Mouse (Mus musculus) right cerebral cortex, postnatal 14 days (tissue): ENCODE results near the gene Dnah2.

ENCODE experiments used
- DNase-seq: peaks from one replicate; pipeline ENCODE4 v3.0.0; 2022

Gene Dnah2

DNA sequence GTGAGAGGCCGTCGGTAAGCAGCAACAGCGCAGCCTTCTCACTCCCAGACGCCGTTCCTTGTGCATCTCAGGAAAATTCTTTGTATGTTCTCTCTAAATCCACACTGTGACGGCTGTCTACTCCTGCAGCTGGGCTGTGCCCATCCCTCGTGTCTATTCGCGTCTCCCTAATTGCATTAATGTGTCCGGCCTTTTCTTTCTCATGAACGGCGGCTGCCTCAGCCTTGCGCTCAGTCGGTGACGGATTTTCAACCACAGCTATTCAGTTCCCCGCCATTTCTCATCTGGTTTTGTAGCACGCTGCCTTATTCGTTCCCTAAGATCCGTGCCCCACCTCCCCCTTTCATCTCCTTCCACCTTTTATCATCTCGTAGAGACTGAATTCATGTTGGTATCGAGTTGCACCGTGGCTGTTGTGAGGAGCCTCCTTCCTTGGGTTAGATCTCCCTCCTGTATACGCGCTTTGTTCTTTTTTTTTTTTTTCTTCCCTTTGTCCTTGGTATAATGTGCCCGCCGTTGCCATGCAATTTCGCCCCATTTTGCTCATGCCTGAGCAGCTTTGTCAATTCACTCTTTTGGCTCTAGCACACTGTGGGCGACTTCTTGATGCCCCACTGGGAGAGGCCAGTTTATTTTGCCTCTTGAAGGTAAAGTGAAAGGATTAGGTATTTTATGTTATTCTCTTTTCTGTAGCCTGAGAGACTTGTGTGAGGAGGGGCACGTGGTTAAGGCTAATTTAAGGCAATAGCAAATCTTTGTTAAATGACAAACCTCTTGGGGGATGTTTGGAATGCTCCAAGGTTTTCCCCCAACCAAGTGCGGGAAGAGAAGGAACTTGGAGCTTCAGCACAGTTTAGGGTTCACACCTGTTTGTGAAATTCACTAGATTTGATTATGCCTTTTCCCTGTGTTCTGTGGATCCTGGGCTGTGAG is 21.5 kb downstream of the Dnah2 start:
- DNase-seq, result no peak

GRCm38 (mm10) chr11:69526631-69527030 is 22.3 kb downstream of the Dnah2 start:
- no peak for DNase-seq

DNA sequence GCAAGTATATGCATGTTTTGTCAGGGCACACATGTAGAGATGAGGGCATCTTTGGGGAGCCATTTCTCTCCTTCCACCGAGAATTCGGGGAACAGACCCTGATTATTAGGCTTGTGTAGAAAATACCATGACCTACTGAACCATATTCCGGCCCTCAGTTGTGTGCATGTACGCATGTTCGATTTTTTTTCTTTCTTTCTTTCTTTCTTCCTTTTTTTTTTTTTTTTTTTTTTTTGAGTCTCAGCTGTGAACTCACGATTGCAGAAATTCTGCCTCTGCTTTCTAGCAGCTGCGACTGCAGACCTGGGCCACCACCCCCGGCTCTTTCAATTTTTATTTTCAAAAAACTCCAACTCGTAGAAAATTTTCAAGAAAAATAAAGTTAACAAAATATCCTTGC is 23.2 kb downstream of the Dnah2 start:
- DNase-seq, result no peak

- no peak for DNase-seq
These were observed 25.3 kb downstream of the Dnah2 start for GRCm38 (mm10) chr11:69523651-69524050.

DNA sequence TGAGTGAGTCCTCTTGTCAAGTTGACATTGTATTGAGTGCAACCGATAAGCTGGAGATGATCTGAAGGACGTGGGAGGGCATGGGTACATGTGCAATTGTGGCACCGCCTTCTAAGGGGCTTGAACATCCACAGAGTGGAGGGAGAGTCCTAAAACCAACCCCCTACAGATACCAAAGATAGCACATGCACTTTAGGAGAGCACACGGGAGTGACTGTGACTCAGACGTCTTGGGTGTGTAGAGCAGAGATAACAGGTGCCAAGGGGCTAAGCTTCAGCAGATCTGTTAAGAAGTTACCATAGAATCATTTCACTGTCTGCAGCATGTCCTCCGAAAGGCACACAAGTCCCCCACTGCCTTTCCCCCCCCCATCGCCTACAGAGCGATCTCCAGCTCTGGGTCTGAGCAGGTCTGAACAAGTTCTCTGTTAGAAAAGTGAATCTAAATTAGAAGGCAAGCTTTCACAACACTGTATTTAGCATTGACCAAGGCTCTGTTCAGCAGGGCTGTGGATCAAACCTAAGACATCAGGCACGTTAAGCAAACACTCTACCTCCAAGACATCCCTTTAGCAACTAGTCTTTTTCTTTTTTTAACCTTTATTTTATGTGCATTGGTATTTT is 27.3 kb downstream of the Dnah2 start:
- DNase-seq, result no peak

- DNase-seq, result no peak
These were observed 28.9 kb downstream of the Dnah2 start for GRCm38 (mm10) chr11:69519976-69520375.

DNA sequence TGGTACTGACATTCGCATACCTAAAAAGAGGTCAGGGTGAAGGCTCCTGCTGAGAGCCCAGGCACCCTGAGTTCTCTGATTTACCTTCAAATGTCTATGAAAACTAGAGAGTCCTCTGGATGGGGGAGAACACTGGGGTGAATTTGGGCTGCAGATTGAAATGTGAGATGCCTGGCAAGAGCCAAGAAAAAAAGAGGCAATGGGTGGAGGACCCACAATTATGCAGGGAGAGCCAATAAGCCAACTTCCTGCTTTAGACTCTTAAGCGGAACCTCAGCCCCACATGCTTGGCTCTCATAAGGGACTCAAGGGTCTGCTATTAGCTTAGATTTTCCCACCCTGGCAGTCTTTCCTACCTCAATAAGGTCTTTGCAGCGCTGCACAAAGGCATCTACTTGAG is 32.2 kb downstream of the Dnah2 start:
- no peak for DNase-seq

DNA sequence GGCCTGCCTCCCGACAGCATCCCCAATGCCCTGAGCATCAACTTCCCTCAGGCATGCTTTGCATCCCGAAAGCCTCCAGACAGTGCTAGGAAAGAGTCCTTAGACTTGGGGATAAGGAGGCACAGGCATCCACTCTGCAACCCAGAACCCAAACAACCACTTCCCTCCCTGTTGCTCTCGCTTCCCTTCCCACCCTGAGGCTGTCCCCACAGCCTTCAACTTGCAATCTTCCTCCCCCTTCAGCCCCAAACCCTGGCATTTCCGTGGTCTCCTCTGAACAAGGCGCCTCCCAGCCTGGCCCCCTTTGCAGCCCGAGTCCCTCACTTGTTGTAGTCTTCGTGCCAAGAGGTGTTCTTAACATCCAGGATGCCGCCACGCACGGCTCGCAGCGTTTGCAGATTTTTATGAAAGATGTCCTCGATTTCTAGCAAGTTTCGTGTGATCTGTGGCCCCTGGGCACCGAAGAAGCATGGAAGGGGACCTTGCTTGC is 32.7 kb downstream of the Dnah2 start:
- no peak for DNase-seq

DNA sequence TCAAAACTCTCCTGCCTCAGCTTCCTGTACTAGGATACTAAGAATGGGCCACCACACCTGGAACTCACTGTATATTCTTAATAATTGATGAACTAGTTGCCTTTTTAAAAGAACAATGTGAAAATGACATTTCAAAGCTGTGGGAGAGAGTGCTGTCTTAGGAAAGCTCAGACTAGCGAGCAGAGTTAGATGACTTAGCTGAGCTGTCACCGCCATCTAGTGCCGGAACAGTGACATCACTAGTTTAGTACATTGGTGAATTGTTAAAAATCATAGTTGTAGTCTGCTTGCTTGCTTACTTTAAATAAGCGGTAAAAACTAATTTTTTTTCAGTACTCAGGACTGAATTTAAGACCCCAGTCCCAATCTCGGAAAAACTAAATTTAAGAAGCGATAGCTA is 35.1 kb downstream of the Dnah2 start:
- DNase-seq, result peak; percentile 61

- DNase-seq, result no peak
These were observed 38.0 kb downstream of the Dnah2 start for GRCm38 (mm10) chr11:69510796-69511496.

DNA sequence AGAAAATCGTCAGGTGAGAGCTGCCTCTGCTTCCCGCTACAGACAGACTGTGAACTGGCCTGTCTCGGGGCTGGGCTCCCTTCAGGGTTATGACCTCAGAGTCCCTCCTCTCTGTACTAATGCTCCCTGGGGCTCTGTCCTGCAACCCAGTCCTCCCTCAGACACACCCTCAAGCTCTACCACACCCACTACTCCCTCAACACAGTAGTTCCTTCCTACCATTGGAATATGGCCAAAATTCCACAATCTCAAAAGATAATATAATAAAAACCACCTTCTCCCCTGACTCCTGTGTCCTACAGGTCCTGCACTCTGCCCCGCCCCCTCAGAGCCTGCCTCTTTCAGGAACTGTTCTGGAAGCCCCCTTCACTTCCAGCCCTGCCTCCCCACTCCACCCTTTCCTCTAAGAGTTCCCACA is 45.0 kb downstream of the Dnah2 start:
- DNase-seq, result no peak

- no peak for DNase-seq
These were observed 47.4 kb downstream of the Dnah2 start for GRCm38 (mm10) chr11:69501555-69501954.

DNA sequence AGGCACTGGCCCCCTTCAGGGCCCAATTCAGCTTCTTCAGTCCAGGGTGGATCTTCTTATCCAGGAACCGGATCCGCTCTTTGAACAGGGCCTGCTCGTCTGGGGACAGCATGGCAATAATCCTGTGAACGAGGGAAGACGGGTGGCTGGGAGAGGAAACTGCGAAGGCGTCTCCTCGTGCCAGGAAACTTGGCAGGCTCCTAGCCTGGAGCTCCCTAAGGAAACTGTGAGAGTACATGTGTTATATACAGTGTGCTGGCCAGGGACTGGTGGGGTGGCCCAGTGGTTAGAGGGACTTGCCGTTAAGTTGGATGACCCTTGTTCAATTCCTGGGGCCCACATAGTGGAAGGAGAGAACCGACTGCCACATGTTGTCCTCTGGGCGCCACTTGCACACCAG is 49.8 kb downstream of the Dnah2 start:
- peak; percentile 56 for DNase-seq

DNA sequence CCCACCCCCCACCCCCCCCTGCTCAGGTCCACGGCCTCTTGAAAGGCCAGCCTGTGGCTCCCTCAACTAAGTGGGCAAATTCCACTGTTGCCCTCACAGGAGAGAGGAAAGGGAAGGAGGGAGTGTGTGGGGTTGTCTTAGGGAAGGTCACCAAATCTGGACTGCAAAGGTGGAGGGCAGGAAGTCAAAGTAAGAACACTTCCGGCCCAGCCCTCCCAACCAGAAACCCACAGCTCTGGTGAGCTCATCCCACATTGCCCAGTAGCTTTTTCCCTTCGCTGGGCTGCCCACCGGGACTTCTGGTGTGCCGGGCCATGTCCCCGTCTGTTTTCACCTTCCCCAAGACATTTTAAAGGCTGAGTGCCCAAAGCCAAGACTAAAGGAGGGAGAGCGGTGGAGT is 57.2 kb downstream of the Dnah2 start:
- no peak for DNase-seq

DNA sequence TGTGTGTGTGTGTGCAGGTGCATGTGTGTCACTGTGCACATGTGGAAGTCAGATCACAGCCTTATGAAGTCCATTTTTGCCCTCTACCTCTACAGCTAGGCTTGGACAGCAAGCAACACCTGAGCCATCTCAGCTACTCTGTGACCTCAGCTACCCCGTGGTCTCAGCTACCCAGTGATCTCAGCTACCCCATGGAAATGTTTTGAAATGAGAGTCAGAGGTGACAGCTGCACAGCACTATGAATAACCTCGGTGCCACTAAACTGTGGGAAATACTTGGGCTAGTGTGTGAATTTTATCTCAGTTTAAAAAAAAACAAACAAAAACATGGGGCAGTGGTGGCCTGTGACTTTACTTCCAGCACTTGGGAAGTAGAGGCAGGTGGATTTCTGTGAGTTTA is 58.0 kb downstream of the Dnah2 start:
- no peak for DNase-seq

GRCm38 (mm10) chr11:69487474-69487873 is 61.4 kb downstream of the Dnah2 start:
- DNase-seq, result no peak

DNA sequence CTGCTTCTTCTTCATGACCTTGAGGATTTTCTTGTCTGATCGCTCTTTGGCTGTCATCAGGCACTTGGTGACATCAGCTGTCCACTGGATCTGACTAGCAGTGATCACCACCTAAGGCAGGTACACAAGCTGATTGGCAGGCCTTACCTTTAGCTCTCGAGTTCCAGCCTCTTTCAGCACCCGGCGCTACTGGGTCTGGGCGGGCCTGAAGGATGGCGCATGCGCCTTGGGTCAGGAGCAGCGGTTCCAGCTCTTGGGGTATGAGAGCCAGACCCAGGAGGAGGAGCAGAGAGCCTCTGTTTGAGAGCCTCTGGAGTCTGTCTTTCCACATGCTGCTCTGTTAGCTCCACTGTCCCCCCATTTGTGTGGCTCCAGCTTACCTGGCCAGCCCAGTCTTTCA is 71.3 kb downstream of the Dnah2 start:
- no peak for DNase-seq

GRCm38 (mm10) chr11:69476802-69477201 is 72.1 kb downstream of the Dnah2 start:
- no peak for DNase-seq

GRCm38 (mm10) chr11:69474737-69475136 is 74.2 kb downstream of the Dnah2 start:
- no peak for DNase-seq

- no peak for DNase-seq
These were observed 76.2 kb downstream of the Dnah2 start for GRCm38 (mm10) chr11:69472687-69473086.

- DNase-seq, result no peak
These were observed 77.4 kb downstream of the Dnah2 start for GRCm38 (mm10) chr11:69471491-69471890.

- DNase-seq, result no peak
These were observed 79.6 kb downstream of the Dnah2 start for GRCm38 (mm10) chr11:69469301-69469700.

GRCm38 (mm10) chr11:69463996-69464395 is 84.9 kb downstream of the Dnah2 start:
- no peak for DNase-seq

GRCm38 (mm10) chr11:69461568-69461967 is 87.3 kb downstream of the Dnah2 start:
- DNase-seq, result no peak
